Mouse (Mus musculus): Measurements from ENCODE around the gene Gm21974. TPM values are rescaled to one million over a fixed set of nuclear protein-coding genes. Genes with fewer than 3 reads are reported as not detected.
"Not testable (repeated sequence)": the region's sequence is repeated elsewhere in the genome, so short reads cannot be mapped to it uniquely, and the experiment has no call there.

Gene Gm21974
- total RNA-seq, 1 experiment from 2014 or later, result not detected

DNA sequence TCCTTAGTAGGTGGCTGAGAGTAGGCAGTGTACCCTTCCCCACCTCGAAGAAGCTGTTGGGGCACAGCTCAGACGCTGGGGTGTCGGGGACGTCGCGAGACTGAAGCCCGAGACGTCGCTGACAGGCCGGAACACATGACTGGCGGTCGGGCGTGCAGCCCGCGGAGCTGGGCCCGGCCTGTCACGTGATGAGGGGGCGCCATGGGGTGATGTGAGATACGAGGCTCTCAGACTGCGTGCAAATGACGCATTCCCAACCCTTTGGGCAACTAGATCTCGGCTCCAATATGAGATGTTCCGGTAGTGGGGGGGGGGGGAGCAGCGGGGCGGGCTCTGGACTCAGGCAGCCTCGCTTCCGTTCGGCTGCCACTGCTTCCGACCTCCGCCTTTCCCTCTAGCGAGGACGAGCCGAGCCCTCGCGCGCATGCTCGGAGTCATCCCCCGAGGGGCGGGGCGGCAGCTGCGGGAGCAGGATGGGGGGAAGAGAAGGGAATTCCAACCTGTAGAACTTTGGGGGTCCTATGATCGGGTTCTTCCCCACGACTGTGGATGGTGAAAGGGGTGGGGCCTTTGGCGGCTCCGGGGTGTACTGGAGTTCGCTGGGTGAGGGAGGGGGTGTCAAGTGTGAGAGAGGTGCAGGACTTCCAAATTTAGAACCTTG, 53.8 kb downstream of the Gm21974 start:
- ATAC-seq (ENCODE audit: extremely low read depth, insufficient number of reproducible peaks, low FRiP score, poor library complexity, severe bottlenecking), result peak; percentile 68

DNA sequence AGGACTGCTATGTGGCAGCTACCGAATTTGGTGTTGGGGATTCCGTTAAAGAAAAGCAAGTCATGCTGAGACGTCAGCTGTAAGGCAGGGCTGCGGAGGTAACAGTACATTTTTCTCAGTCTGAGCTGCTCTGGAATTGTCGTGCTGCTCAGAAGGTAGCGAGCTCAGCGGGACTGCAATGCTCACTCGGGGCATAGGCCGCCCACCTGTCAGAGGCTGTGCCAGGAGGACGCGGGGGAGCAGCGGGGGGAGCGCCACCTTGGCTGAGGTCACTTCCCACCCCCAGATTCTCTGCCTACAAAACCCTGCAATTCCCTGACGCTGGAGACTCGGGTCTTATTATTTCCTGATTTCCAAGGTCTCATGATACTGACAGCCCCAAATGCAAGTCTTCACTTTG, 54.4 kb downstream of the Gm21974 start:
- ATAC-seq (ENCODE audit: extremely low read depth, insufficient number of reproducible peaks, low FRiP score, poor library complexity, severe bottlenecking), result peak; percentile 10; the same call in 1 of the 2 replicates

DNA sequence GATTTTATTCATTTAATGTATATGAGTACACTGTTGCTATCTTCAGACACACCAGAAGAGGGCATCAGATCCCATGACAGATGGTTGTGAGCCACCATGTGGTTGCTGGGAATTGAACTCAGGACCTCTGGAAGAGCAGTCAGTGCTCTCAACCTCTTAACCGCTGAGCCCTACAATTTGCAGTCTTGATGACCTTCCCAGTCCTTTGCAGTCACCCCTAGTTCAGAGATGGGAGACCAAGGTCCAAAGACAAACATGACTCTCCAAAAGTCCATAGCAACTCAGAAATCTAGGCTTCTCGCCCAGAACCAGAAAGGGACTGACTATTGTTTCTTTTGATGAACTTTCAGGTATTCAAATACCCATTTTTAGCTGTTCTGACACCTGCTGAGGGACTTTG, 55.2 kb downstream of the Gm21974 start:
- not testable (repeated sequence) for ATAC-seq (ENCODE audit: extremely low read depth, insufficient number of reproducible peaks, low FRiP score, poor library complexity, severe bottlenecking)

DNA sequence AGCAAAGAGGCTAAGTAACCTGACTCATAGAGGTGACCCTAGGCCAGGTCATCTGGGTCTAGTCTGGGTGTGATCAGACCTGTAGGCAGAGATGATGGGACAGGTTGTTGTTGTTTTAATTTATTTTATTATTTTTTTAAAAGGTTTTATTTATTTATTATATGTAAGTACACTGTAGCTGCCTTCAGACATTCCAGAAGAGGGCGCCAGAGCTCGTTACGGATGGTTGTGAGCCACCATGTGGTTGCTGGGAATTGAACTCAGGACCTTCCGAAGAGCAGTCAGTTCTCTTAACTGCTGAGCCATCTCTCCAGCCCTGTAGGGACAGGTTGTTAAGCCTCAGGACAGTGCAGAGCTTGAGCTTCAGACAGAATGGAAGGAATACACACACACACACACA, 57.4 kb downstream of the Gm21974 start:
- not testable (repeated sequence) for ATAC-seq (ENCODE audit: extremely low read depth, insufficient number of reproducible peaks, low FRiP score, poor library complexity, severe bottlenecking)

DNA sequence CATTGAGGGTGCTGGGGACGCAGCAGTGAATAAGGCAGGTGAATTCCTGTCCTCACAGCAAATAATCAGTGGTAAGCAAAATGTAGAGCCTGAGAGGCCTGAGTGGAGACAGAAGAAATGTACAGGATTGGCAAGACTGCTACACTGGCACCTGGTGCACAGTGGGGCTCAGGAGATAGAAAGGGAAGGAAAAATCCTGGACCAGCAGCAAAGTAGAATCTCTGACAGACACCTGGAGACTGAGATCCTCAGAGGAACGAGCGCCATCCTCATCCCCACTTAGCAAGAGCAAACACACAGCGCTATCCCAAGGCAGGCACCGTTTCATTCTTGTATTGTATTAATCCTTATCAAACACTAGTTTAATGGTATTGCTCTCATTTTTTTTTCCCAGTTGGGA, 57.8 kb downstream of the Gm21974 start:
- ATAC-seq (ENCODE audit: extremely low read depth, insufficient number of reproducible peaks, low FRiP score, poor library complexity, severe bottlenecking), result no peak

Other genes starting within 250 kb of the Gm21974 start
- 11.6 and 17.4 TPM in 2 replicates for gene Bcl7c, start 186.5 kb downstream of the Gm21974 start, total RNA-seq (2017)
- not detected in 2 replicates for gene Ctf1, start 182.7 kb downstream of the Gm21974 start, total RNA-seq (2017)
- not detected in 2 replicates for gene Ctf2, start 163.3 kb downstream of the Gm21974 start, total RNA-seq (2017)
- gene Fbxl19, start 150.9 kb downstream of the Gm21974 start, total RNA-seq (2017), result 9.0 and 9.2 TPM in 2 replicates
- gene Orai3, start 125.6 kb downstream of the Gm21974 start, total RNA-seq (2017), result 35.7 and 42.8 TPM in 2 replicates
- 14.4 and 16.7 TPM in 2 replicates for gene Setd1a, start 118.8 kb downstream of the Gm21974 start, total RNA-seq (2017)
- gene Gm49388, start 109.8 kb downstream of the Gm21974 start, total RNA-seq (2017), result 3.3 and 3.5 TPM in 2 replicates
- 4.4 and 4.5 TPM in 2 replicates for gene Hsd3b7, start 94.8 kb downstream of the Gm21974 start, total RNA-seq (2017)
- 93.0 and 99.9 TPM in 2 replicates for gene Stx4a, start 71.2 kb downstream of the Gm21974 start, total RNA-seq (2017)
- not detected in 2 replicates for gene Stx1b, start 70.9 kb downstream of the Gm21974 start, total RNA-seq (2017)
- gene Zfp646, start 19.2 kb downstream of the Gm21974 start, total RNA-seq (2017), result 93.1 and 93.5 TPM in 2 replicates
- 6.2 and 12.5 TPM in 2 replicates for gene Zfp668, start 18.6 kb downstream of the Gm21974 start, total RNA-seq (2017)
- not detected in 2 replicates for gene Prss53, start 4.5 kb downstream of the Gm21974 start, total RNA-seq (2017)
- 4.8 and 8.5 TPM in 2 replicates for gene Vkorc1, start 163 bp upstream of the Gm21974 start, total RNA-seq (2017)
- 9.6 and 11.6 TPM in 2 replicates for gene Bckdk, start 8.6 kb upstream of the Gm21974 start, total RNA-seq (2017)
- gene Kat8, start 17.1 kb upstream of the Gm21974 start, total RNA-seq (2017), result 50.2 and 71.2 TPM in 2 replicates
- 0.25 and 1.3 TPM in 2 replicates for gene Prss8, start 34.6 kb upstream of the Gm21974 start, total RNA-seq (2017)
- 1.2 and 2.0 TPM in 2 replicates for gene Prss36, start 51.3 kb upstream of the Gm21974 start, total RNA-seq (2017)
- gene Fus, start 72.0 kb upstream of the Gm21974 start, total RNA-seq (2017), result 121 and 134 TPM in 2 replicates
- gene Pycard, start 98.4 kb upstream of the Gm21974 start, total RNA-seq (2017), result 10.5 and 16.2 TPM in 2 replicates
- 0.70 and 0.86 TPM in 2 replicates for gene Trim72, start 108.5 kb upstream of the Gm21974 start, total RNA-seq (2017)
- gene Itgam, start 167.2 kb upstream of the Gm21974 start, total RNA-seq (2017), result 339 and 346 TPM in 2 replicates
- gene Gm49368, start 167.2 kb upstream of the Gm21974 start, total RNA-seq (2017), result 23.6 and 30.6 TPM in 2 replicates
- gene Itgax, start 234.1 kb upstream of the Gm21974 start, total RNA-seq (2017), result 44.3 and 62.5 TPM in 2 replicates

All from neutrophil, adult 5-6 weeks (primary cell).